Mouse (Mus musculus): ENCODE data around the gene Mrps2.

GRCm38 (mm10) chr2:28497561-28497960 lies 29.7 kb downstream of the Mrps2 start:
- TF ChIP-seq EP300 (IDR thresholded peaks at IDR 0.05; ENCODE audit: low read depth): no peak
- TF ChIP-seq CTCF (IDR thresholded peaks at IDR 0.05; ENCODE audit: low read depth): no peak

Data from liver, embryonic 14.5 days (tissue).